Mouse (Mus musculus) CH12.LX (cell line): ENCODE results near the gene Rpn2. TPM values are rescaled to one million over a fixed set of nuclear protein-coding genes. Genes with fewer than 3 reads are reported as not detected.
A peak's percentile ranks its signal among the peaks of the same experiment; 100 is the strongest.

ENCODE experiments used
- DNase-seq: peaks from one replicate; pipeline ENCODE4 v3.0.0-alpha.2; 2013; ENCODE audit errors: extremely low read depth
- H3K27ac ChIP-seq: 2 replicates; pipeline ENCODE4 v1.5.1; 2012; ENCODE audit warnings: low read depth, mild to moderate bottlenecking, control low read depth, moderate library complexity; ENCODE audit not compliant: insufficient read depth
- H3K27me3 ChIP-seq: replicated peaks from 2 replicates; pipeline ENCODE3; 2012; ENCODE audit warnings: inconsistent platforms
- H3K36me3 ChIP-seq, 2 experiments: replicated peaks in 1 of 2; 2 replicates each; pipeline versions ENCODE3 to v1.6.1; 2012; ENCODE audit warnings: inconsistent platforms in 1 of 2, low read length in 1 of 2, mild to moderate bottlenecking in 1 of 2, mixed read lengths in 1 of 2, moderate library complexity in 1 of 2; ENCODE audit not compliant: control insufficient read depth in 1 of 2, insufficient read depth in 1 of 2
- H3K4me1 ChIP-seq, 2 experiments: 2 replicates each; pipeline ENCODE4 v1.6.1; 2012; ENCODE audit warnings: inconsistent platforms in 1 of 2, moderate library complexity in 1 of 2; ENCODE audit not compliant: insufficient read depth in 2 of 2, control insufficient read depth in 1 of 2
- H3K4me2 ChIP-seq: 2 replicates; pipeline ENCODE4 v1.6.1; 2012; ENCODE audit warnings: low read depth, mild to moderate bottlenecking, control low read depth; ENCODE audit not compliant: poor library complexity, insufficient read depth, severe bottlenecking
- H3K4me3 ChIP-seq, 3 experiments: fragments of 150-350 bp in 1 of 3; sonication (generic) in 1 of 3; replicated peaks in 1 of 3; 2 replicates each; pipeline versions ENCODE3 to v1.5.1; 2011 to 2012; ENCODE audit warnings: low read depth in 2 of 3, low read length in 2 of 3, mild to moderate bottlenecking in 2 of 3, moderate library complexity in 2 of 3, control low read depth in 1 of 3, improper control_type of control experiment in 1 of 3, inconsistent platforms in 1 of 3, mixed read lengths in 1 of 3; ENCODE audit not compliant: poor library complexity in 1 of 3
- H3K79me2 ChIP-seq: replicated peaks from 2 replicates; pipeline ENCODE4 v1.6.1; 2012; ENCODE audit warnings: mild to moderate bottlenecking, moderate library complexity; ENCODE audit not compliant: control insufficient read depth, poor library complexity, insufficient read depth, severe bottlenecking; ENCODE audit errors: extremely low read depth
- H3K9ac ChIP-seq: 2 replicates; pipeline ENCODE4 v1.6.1; 2012; ENCODE audit warnings: low read depth, mild to moderate bottlenecking, control low read depth, moderate library complexity; ENCODE audit not compliant: insufficient read depth
- H3K9me3 ChIP-seq: replicated peaks from 2 replicates; pipeline ENCODE3; 2012; ENCODE audit warnings: low read length, inconsistent platforms, mixed read lengths
- CHD2 ChIP-seq: IDR thresholded peaks from 2 replicates; pipeline ENCODE4 v1.6.1; 2011; ENCODE audit warnings: low read length, improper control_type of control experiment
- CTCF ChIP-seq, 2 experiments: IDR thresholded peaks in 1 of 2; conservative IDR thresholded peaks in 1 of 2; 2 replicates each; pipeline ENCODE4 v1.5.1; 2011 to 2012; ENCODE audit warnings: low read depth in 2 of 2, low read length in 2 of 2, improper control_type of control experiment in 1 of 2, inconsistent platforms in 1 of 2, mild to moderate bottlenecking in 1 of 2, moderate library complexity in 1 of 2
- ELF1 ChIP-seq: IDR thresholded peaks from 2 replicates; pipeline ENCODE4 v1.6.1; 2014; ENCODE audit warnings: low read depth, mild to moderate bottlenecking, inconsistent platforms, low read length, improper control_type of control experiment
- EP300 ChIP-seq: IDR thresholded peaks from 2 replicates; pipeline ENCODE4 v1.6.1; 2011; ENCODE audit warnings: low read length, improper control_type of control experiment
- ETS1 ChIP-seq: conservative IDR thresholded peaks from 2 replicates; pipeline ENCODE4 v1.6.1; 2012; ENCODE audit warnings: low read depth, mild to moderate bottlenecking, inconsistent platforms, low read length, improper control_type of control experiment, moderate library complexity
- HCFC1 ChIP-seq: IDR thresholded peaks from 2 replicates; pipeline ENCODE4 v1.6.1; 2012; ENCODE audit warnings: low read depth, mild to moderate bottlenecking, inconsistent platforms, low read length, improper control_type of control experiment
- IRF4 ChIP-seq: IDR thresholded peaks from 2 replicates; pipeline ENCODE4 v1.6.1; 2014; ENCODE audit warnings: low read depth, mild to moderate bottlenecking, inconsistent platforms, low read length, improper control_type of control experiment
- KAT2A ChIP-seq: IDR thresholded peaks from 2 replicates; pipeline ENCODE4 v1.6.1; 2012; ENCODE audit warnings: low read length, improper control_type of control experiment, inconsistent platforms; ENCODE audit not compliant: insufficient replicate concordance
- MAX ChIP-seq: IDR thresholded peaks from 2 replicates; pipeline ENCODE4 v1.6.1; 2011; ENCODE audit warnings: low read length, improper control_type of control experiment
- MEF2A ChIP-seq: IDR thresholded peaks from 2 replicates; pipeline ENCODE4 v1.6.1; 2014; ENCODE audit warnings: low read depth, mild to moderate bottlenecking, inconsistent platforms, low read length, improper control_type of control experiment, borderline replicate concordance
- MXI1 ChIP-seq: IDR thresholded peaks from 2 replicates; pipeline ENCODE4 v1.6.1; 2011; ENCODE audit warnings: mild to moderate bottlenecking, low read depth, low read length, improper control_type of control experiment
- RAD21 ChIP-seq: IDR thresholded peaks from 2 replicates; pipeline ENCODE4 v1.6.1; 2011; ENCODE audit warnings: low read depth, mild to moderate bottlenecking, low read length, improper control_type of control experiment, moderate library complexity
- SMC3 ChIP-seq: IDR thresholded peaks from 2 replicates; pipeline ENCODE4 v1.6.1; 2011; ENCODE audit warnings: low read depth, low read length, improper control_type of control experiment
- TCF12 ChIP-seq: IDR thresholded peaks from 2 replicates; pipeline ENCODE4 v1.6.1; 2014; ENCODE audit warnings: low read depth, mild to moderate bottlenecking, inconsistent platforms, low read length, improper control_type of control experiment
- ZMIZ1 ChIP-seq: IDR thresholded peaks from 2 replicates; pipeline ENCODE4 v1.6.1; 2012; ENCODE audit warnings: low read depth, mild to moderate bottlenecking, inconsistent platforms, low read length, improper control_type of control experiment
- ZNF384 ChIP-seq: IDR thresholded peaks from 2 replicates; pipeline ENCODE4 v1.6.1; 2012; ENCODE audit warnings: low read depth, low read length, improper control_type of control experiment, inconsistent platforms
- dilution Hi-C: fragments of 300-500 bp; cut with MboI; formaldehyde crosslinking; loops from 2 replicates; pipeline ENCODE4 v1.14.3; 2020; ENCODE audit warnings: low sequenced_read_pairs; ENCODE audit not compliant: extremely low pct_unique_long_range_greater_than_20kb, extremely low pct_ligation_motif_present
- in situ Hi-C: fragments of 300-500 bp; cut with MboI; formaldehyde crosslinking; loops from 3 replicates; pipeline ENCODE4 v1.14.3; 2019; ENCODE audit warnings: low sequenced_read_pairs, low pct_ligation_motif_present, low pct_unique_long_range_greater_than_20kb, mixed read lengths
- polyA plus RNA-seq: library from polyadenylated mRNA; unstranded; fragments of >175 nt; gene quantifications from 2 replicates; pipeline ENCODE4 v1.2.1, GENCODE M21; 2012; ENCODE audit warnings: low read depth; ENCODE audit not compliant: insufficient read length
- total RNA-seq, 2 experiments: library from RNA; depleted of rRNA; stranded (reverse); fragments of 300-350 nt in 1 of 2; fragments of >200 nt in 1 of 2; gene quantifications; 2 replicates each; pipeline ENCODE4 v1.2.3; 2012 to 2014

Gene Rpn2
- total and polyA plus RNA-seq, 3 experiments = 296 to 336 (median 301) TPM

DNA sequence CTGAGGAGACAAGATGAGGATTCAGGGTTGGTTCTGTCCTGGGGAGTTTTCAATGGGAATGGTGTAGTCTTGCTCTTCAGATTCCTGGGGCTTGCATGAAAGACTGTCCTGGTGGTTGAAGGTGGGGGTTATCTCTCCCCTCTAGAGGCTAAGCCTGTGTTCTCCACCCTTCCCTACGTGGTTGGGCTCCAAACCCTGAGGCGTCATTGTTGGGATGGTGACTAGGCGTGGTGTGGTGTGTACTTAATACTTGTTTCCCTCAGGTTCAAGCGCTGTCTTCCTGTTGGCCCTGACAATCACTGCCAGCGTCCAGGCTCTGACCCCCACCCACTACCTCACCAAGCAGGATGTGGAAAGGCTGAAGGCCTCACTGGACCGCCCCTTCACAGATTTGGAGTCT, 4.5 kb downstream of the Rpn2 start:
- no peak for TF ChIP-seq RAD21
- TF ChIP-seq MXI1 = no peak
- no peak for TF ChIP-seq TCF12
- TF ChIP-seq SMC3 = no peak
- TF ChIP-seq MAX = no peak
- TF ChIP-seq MEF2A = no peak
- TF ChIP-seq KAT2A = no peak
- no peak for TF ChIP-seq ELF1
- no peak for TF ChIP-seq CHD2
- TF ChIP-seq EP300 = no peak
- no peak for TF ChIP-seq ETS1
- TF ChIP-seq IRF4 = no peak
- in situ Hi-C loops (loop anchor here (10.0 kb wide), 1 partner anchor 159 kb away; no protein-coding TSS in a partner anchor), dilution Hi-C loops (no loop called here)
- Histone ChIP-seq H3K9me3 (no peaks in the 10 kb centered on the region), H3K4me1 (peaks cover 8 to 36% of the 10 kb centered on the region in 2 experiments), H3K36me3 (peaks cover 49 to 70% of the 10 kb centered on the region in 2 experiments), H3K79me2 (peaks cover 71% of the 10 kb centered on the region), H3K9ac (no peak overlapping the region), H3K27ac (no peak overlapping the region), H3K4me2 (no peak overlapping the region), H3K27me3 (no peaks in the 10 kb centered on the region), H3K4me3 (no peak overlapping the region)
- no peak for DNase-seq

DNA sequence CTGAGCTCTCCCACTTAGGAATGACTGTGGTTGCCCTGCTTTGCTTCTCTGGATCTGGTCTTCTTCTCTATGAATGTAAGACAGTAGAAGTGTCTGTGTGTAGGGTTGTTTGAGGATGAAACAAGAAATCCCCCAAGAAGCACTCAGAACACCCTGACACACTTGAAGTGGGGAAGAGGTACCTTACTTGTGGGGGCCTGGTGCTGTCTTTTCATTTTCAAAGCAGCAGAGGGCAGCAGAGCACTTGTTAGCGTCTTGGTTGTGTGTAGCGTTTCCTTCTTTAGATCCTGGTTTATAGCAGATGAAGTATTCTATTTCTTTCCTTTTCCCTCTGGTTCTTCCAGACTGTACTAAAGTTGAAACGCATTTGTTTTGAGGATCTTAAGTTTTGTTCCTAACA, 8.7 kb downstream of the Rpn2 start:
- H3K27me3 ChIP-seq = no peaks in the 10 kb centered on the region
- no peak overlapping the region for H3K4me3 ChIP-seq
- peaks cover 48% of the 10 kb centered on the region for H3K79me2 ChIP-seq
- no peak overlapping the region for H3K4me2 ChIP-seq
- H3K36me3 ChIP-seq = peaks cover 77 to 96% of the 10 kb centered on the region in 2 experiments
- H3K27ac ChIP-seq = no peak overlapping the region
- dilution Hi-C loops (no loop called here), in situ Hi-C loops (loop anchor here (10.0 kb wide), 1 partner anchor 163 kb away; no protein-coding TSS in a partner anchor)
- peaks cover 0 to 20% of the 10 kb centered on the region in 2 experiments; a peak in 2 of 4 replicates for H3K4me1 ChIP-seq
- peak; percentile 58 for DNase-seq
- peak; percentile 23; the same call in 1 of the 2 replicates for TF ChIP-seq SMC3
- no peak for TF ChIP-seq HCFC1
- peak; percentile 35 to 63; a peak in 3 of 4 replicates for TF ChIP-seq CTCF (conservative IDR thresholded peaks at IDR 0.05 in 1 of 2, IDR thresholded peaks at IDR 0.05 in 1 of 2; ENCODE audit: low read depth in 2 of 2, low read length in 2 of 2)
- TF ChIP-seq ZNF384 = no peak
- no peak for TF ChIP-seq ZMIZ1
- no peak for TF ChIP-seq ELF1
- no peaks in the 10 kb centered on the region for H3K9me3 ChIP-seq
- H3K9ac ChIP-seq = no peak overlapping the region
